Mouse (Mus musculus) lung, postnatal 0 days (tissue): ENCODE measurements at regions not wholly inside any gene's neighbourhood (a gene's known extent, or its start where the extent isn't known, plus 50 kb on each side); places are given as distances from the start of the nearest gene placed in this dataset.

Experiments
- ATAC-seq: fragments of 200-750 bp; cut with Nextera tagmentation; 2 replicates; pipeline ENCODE4 v1.8.0; 2017; ENCODE audit warnings: moderate library complexity
- DNase-seq: peaks from one replicate; pipeline ENCODE4 v3.0.0-alpha.2; 2016; ENCODE audit warnings: low spot score
- H3K27ac ChIP-seq: fragments of 300-500 bp; sonication (generic); 2 replicates; pipeline ENCODE4 v1.5.1; 2014; ENCODE audit warnings: antibody characterized with exemption, mild to moderate bottlenecking, low read length, mixed read lengths
- H3K27me3 ChIP-seq: fragments of 300-500 bp; sonication (generic); replicated peaks from 2 replicates; pipeline ENCODE4 v1.6.1; 2014; ENCODE audit warnings: low read length, mixed read lengths; ENCODE audit not compliant: insufficient read depth
- H3K36me3 ChIP-seq: fragments of 300-500 bp; sonication (generic); 2 replicates; pipeline ENCODE4 v1.6.1; 2014; ENCODE audit warnings: low read length, mixed read lengths; ENCODE audit not compliant: insufficient read depth
- H3K4me1 ChIP-seq: fragments of 300-500 bp; sonication (generic); 2 replicates; pipeline ENCODE4 v1.6.1; 2014; ENCODE audit warnings: antibody characterized with exemption, low read depth, low read length, mixed read lengths; ENCODE audit not compliant: insufficient read depth
- H3K4me2 ChIP-seq: fragments of 300-500 bp; sonication (generic); replicated peaks from 2 replicates; pipeline ENCODE4 v1.6.1; 2014; ENCODE audit warnings: low read depth, mild to moderate bottlenecking, low read length, moderate library complexity, mixed read lengths
- H3K4me3 ChIP-seq: fragments of 300-500 bp; sonication (generic); 2 replicates; pipeline ENCODE4 v1.5.1; 2014; ENCODE audit warnings: low read depth, low read length
- H3K9ac ChIP-seq: fragments of 300-500 bp; sonication (generic); replicated peaks from 2 replicates; pipeline ENCODE4 v1.6.1; 2014; ENCODE audit warnings: low read depth, mild to moderate bottlenecking
- H3K9me3 ChIP-seq: fragments of 300-500 bp; sonication (generic); 2 replicates; pipeline ENCODE4 v1.6.1; 2016; ENCODE audit warnings: low read length, mixed read lengths
- CTCF ChIP-seq: IDR thresholded peaks from 2 replicates; pipeline ENCODE4 v1.5.1; 2016; ENCODE audit warnings: antibody characterized with exemption, mild to moderate bottlenecking
- EP300 ChIP-seq: IDR thresholded peaks from 2 replicates; pipeline ENCODE4 v1.6.1; 2016; ENCODE audit warnings: antibody characterized with exemption, mild to moderate bottlenecking, control low read depth
- WGBS: fragments of 180-500 bp; shearing (Covaris S2); extraction: QIAGEN DNeasy Blood & Tissue Kit; methylation state at CpG from one replicate; pipeline ENCODE4 v1.1.7; 2014; 5-methylcytosine and 5-hydroxymethylcytosine counted together

DNA sequence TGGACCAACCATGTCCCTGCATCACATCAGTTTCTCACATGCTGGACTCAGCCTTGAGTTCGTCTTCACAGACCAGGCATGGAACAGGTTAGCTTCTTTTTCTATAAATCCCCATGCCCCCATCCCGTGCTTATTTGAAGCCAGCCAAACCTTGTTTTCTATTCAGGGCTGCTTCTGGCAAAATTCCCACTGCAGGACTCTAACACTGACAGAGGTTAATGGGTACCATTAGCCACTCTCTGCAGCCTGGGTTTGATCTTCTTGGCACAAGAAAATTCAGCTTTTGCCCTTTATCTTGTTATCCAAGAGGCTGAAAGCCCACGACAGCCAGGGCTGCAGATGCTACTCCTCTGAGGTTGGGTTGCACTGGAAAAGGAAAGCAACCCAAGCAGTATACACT is 101.8 kb upstream of the Fam204a start:
- no peaks in the 10 kb centered on the region for H3K27me3 ChIP-seq

DNA sequence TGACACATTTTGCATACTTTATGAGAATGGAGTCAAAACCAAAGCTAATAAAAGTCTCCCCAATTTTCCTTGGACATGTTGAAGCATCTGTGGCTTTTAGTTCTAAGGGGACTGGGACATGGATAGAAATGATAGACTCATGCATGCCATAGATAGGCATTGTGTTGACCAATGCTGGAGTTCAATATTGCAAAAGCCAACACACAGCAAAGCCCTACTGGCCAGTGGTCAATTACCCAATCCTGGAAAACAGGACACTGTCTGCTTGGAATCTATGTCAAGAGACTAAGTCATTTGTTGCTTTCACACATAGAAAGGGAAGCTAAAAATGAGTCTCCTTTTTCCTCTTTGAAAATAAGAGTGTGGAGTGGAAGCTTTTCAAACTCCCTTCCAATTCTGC is 99.1 kb upstream of the Fam204a start:
- Histone ChIP-seq H3K4me1 (no peaks in the 10 kb centered on the region), H3K9me3 (no peaks in the 10 kb centered on the region), H3K36me3 (no peaks in the 10 kb centered on the region), H3K9ac (no peak overlapping the region), H3K27me3 (no peaks in the 10 kb centered on the region), H3K27ac (no peak overlapping the region), H3K4me3 (no peak overlapping the region), H3K4me2 (no peak overlapping the region)
- DNase-seq (no peak), ATAC-seq (no peak)
- no peak for TF ChIP-seq CTCF

More for the DNA sequence above, 101.8 kb upstream of the Fam204a start:
- Histone ChIP-seq H3K36me3 (no peaks in the 10 kb centered on the region), H3K4me3 (no peak overlapping the region), H3K4me2 (no peak overlapping the region), H3K27ac (no peak overlapping the region), H3K9me3 (no peaks in the 10 kb centered on the region), H3K4me1 (no peaks in the 10 kb centered on the region), H3K9ac (no peak overlapping the region)
- WGBS, result 50% methylated on average over 3 of the region's 3 CpGs
- no peak for DNase-seq
- no peak for ATAC-seq
- TF ChIP-seq CTCF, result no peak
- no peak for TF ChIP-seq EP300

DNA sequence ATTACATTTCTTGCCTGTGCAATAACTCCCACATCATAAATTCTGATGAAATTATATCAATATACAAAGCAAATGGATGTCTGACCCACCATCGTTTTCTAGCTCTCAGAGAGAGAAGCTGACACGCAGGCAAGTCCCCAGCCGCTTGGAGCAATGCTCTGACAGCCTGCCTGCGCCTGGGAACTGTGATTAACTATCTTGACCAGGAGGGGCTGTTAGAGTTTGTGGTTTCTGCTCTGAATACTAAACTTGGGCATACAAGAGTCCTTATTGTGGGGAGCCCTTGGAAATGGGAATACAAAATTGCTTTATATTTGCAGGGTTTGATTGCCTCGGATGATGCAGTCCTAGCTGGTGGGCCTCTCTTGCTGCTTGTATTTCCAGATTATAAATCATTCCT is 98.6 kb upstream of the Fam204a start:
- WGBS, result 32% methylated on average over 5 of the region's 5 CpGs
- no peak for DNase-seq

DNA sequence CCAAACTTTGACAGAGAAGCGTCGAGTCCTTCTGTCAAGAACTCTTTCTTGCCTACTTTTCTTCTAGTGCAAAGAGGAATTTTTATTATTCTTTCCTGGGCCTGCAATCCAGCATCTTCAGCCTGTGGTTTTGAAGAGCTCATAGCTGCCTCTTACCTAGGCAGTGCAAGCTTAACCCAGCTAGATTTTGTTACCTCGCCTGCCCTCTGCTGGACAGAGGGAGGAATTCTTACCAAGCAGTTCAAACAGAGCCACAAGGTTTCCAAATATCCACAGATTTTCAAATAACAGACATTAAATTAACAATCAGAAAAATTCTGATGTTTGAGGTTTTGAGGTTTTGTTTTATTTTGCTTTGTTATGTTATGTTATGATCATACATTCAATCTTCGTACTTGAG is 84.1 kb upstream of the Fam204a start:
- Histone ChIP-seq H3K27me3 (no peaks in the 10 kb centered on the region), H3K9me3 (no peaks in the 10 kb centered on the region), H3K9ac (no peak overlapping the region), H3K4me1 (no peaks in the 10 kb centered on the region), H3K27ac (no peak overlapping the region), H3K4me2 (no peak overlapping the region), H3K4me3 (no peak overlapping the region), H3K36me3 (no peaks in the 10 kb centered on the region)
- WGBS, result 20% methylated on average over 4 of the region's 4 CpGs
- TF ChIP-seq EP300 (no peak), CTCF (peak; percentile 90)
- peak; percentile 79 for ATAC-seq
- DNase-seq, result peak; percentile 77

More for the DNA sequence above, 98.6 kb upstream of the Fam204a start:
- H3K9ac ChIP-seq, result no peak overlapping the region
- H3K27ac ChIP-seq, result no peak overlapping the region
- H3K4me1 ChIP-seq, result no peaks in the 10 kb centered on the region
- H3K27me3 ChIP-seq, result no peaks in the 10 kb centered on the region
- no peaks in the 10 kb centered on the region for H3K9me3 ChIP-seq
- TF ChIP-seq EP300 (no peak), CTCF (no peak)
- no peak overlapping the region for H3K4me3 ChIP-seq
- no peak for ATAC-seq
- H3K36me3 ChIP-seq, result no peaks in the 10 kb centered on the region
- H3K4me2 ChIP-seq, result no peak overlapping the region

DNA sequence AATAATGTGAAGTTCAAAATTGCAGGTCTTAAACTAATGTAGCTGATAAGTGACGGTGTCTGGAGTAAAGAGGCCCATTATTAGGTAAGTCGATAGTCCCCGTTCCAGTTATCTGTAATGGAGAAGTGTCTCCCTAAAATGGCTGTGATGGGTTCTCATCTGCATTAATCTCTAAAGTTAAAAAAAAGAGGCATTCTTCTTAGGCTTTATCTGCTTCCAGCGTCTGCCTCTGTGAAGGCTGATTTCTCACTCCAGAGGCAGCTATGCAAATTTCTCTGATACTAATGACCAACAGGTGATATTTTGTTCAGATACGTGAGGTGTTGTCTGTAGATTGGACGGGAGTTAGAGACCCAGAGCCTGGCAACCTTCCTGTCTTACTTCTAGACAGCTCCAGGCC is 75.9 kb upstream of the Fam204a start:
- WGBS, result 63% methylated on average over 6 of the region's 6 CpGs

DNA sequence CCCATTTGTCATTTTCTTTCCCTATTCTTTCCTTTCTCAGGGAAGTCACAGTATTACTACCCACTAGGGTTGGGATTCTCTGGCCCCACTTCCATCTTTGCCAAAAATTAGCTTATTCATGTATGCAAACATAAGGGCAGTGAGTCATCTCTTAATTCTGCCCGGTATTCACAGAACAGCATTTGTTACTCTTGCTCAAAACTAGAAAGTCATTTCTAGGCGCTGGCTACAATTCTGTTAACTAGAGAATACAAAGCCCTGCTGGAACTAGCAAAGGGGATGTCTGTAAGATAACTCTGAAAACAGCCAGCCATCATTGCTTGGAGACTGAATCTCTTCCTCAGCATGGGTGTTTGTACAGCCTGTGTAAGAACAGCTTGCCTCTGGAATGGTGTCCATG is 74.4 kb upstream of the Fam204a start:
- ATAC-seq, result no peak
- no peaks in the 10 kb centered on the region for H3K9me3 ChIP-seq
- H3K36me3 ChIP-seq, result no peaks in the 10 kb centered on the region
- H3K4me3 ChIP-seq, result no peak overlapping the region
- no peak for DNase-seq
- no peak overlapping the region for H3K9ac ChIP-seq
- H3K4me2 ChIP-seq, result no peak overlapping the region
- WGBS, result 75% methylated on average over 2 of the region's 2 CpGs
- no peaks in the 10 kb centered on the region for H3K27me3 ChIP-seq
- no peak overlapping the region for H3K27ac ChIP-seq
- TF ChIP-seq EP300, result no peak
- no peak for TF ChIP-seq CTCF
- H3K4me1 ChIP-seq, result no peaks in the 10 kb centered on the region

More for the DNA sequence above, 75.9 kb upstream of the Fam204a start:
- Histone ChIP-seq H3K4me2 (no peak overlapping the region), H3K9ac (no peak overlapping the region), H3K27ac (no peak overlapping the region), H3K27me3 (no peaks in the 10 kb centered on the region), H3K4me1 (no peaks in the 10 kb centered on the region), H3K4me3 (no peak overlapping the region), H3K36me3 (no peaks in the 10 kb centered on the region), H3K9me3 (no peaks in the 10 kb centered on the region)
- TF ChIP-seq CTCF (no peak), EP300 (no peak)
- no peak for DNase-seq
- ATAC-seq, result no peak

DNA sequence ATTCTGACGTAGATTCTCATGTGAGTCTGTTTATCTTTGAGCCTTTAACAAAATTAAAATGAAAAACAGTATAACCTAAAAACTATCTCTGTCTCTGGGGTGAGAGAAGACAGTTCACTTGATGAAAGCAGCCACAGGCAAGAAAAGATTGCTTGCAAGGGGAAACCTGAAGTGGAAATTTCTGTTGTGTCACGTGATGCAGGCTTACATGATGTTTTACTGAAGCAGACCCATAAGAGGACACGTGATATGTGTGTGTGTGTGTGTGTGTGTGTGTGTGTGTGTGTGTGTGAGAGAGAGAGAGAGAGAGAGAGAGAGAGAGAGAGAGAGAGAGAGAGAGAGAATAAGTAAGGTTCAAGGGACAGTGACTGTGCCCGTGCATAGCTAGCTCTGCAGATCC is 63.7 kb upstream of the Fam204a start:
- H3K36me3 ChIP-seq, result no peaks in the 10 kb centered on the region
- TF ChIP-seq EP300 (no peak), CTCF (no peak)
- H3K27ac ChIP-seq, result no peak overlapping the region
- H3K9me3 ChIP-seq, result no peaks in the 10 kb centered on the region
- ATAC-seq (no peak), DNase-seq (no peak)
- H3K27me3 ChIP-seq, result no peaks in the 10 kb centered on the region
- no peak overlapping the region for H3K4me2 ChIP-seq
- H3K4me3 ChIP-seq, result no peak overlapping the region
- no peak overlapping the region for H3K9ac ChIP-seq
- 74% methylated on average over 4 of the region's 4 CpGs for WGBS
- no peaks in the 10 kb centered on the region for H3K4me1 ChIP-seq
